Comparison of ENCODE assay signal across 10 mouse cellular contexts in genomic region chr13:70767462-70767861, GRCm38 (mm10).
A peak's percentile ranks its signal among the peaks of the same experiment; 100 is the strongest.
DNase-seq lines count a peak whose midpoint lies in the region; ATAC-seq and TF ChIP-seq lines count a peak whose summit lies in the region.
"Had no signal": no experiment of that assay in that cellular context is flagged by ENCODE, and none has a peak within 500 bp of the region (broad histone marks: within the 10 kb centered on the region; RNA-seq: fewer than 3 reads in every experiment).

No protein-coding gene starts in this region.

- peak; percentile 43; the same call in 1 of the 2 replicates for TF ChIP-seq CTCF in liver, adult 2 months (IDR thresholded peaks at IDR 0.05; ENCODE audit: low read depth, low read length)
- peak; percentile 28; the same call in 1 of the 2 replicates for TF ChIP-seq CTCF in lung, adult 2 months (IDR thresholded peaks at IDR 0.05; ENCODE audit: insufficient read depth, low read length)

- H3K27me3 ChIP-seq in liver, adult 2 months (ENCODE audit: control insufficient read depth, insufficient read depth, low read length): no peaks in the 10 kb centered on the region
- H3K27me3 ChIP-seq in liver, embryonic 11.5 days (replicated peaks; ENCODE audit: control insufficient read depth, insufficient read depth, low read length): no peaks in the 10 kb centered on the region
- H3K27me3 ChIP-seq in midbrain, embryonic 10.5 days (ENCODE audit: low read depth, poor library complexity, severe bottlenecking): no peaks in the 10 kb centered on the region
- H3K27me3 ChIP-seq: liver, embryonic 13.5 days had no signal

- DNase-seq in embryo, embryonic 10.5 days (ENCODE audit: low spot score): peak; percentile 17
- no peak for DNase-seq in embryo, embryonic 9.5 days (ENCODE audit: extremely low spot score)
- DNase-seq in liver, adult 2 months (ENCODE audit: extremely low read depth, low read depth, low spot score): peak; percentile 10
- DNase-seq in liver, embryonic 11.5 days (ENCODE audit: low spot score): no peak
- DNase-seq in ZHBTc4 (ENCODE audit: low read depth, low spot score): peak; percentile 4
- DNase-seq in lung, adult 2 months: peak; percentile 20
- DNase-seq in midbrain, embryonic 10.5 days (ENCODE audit: low spot score): no peak
- DNase-seq: gastrocnemius, postnatal 10 days; liver, embryonic 13.5 days had no signal

- H3K79me2 ChIP-seq in liver, adult 2 months (ENCODE audit: control insufficient read depth, insufficient read depth, low read length): no peaks in the 10 kb centered on the region

- no peak overlapping the region for H3K27ac ChIP-seq in liver, adult 2 months (replicated peaks; ENCODE audit: insufficient read depth, low read depth, low read length)
- no peak overlapping the region for H3K27ac ChIP-seq in liver, embryonic 11.5 days (ENCODE audit: low read depth, low read length)
- no peak overlapping the region for H3K27ac ChIP-seq in midbrain, embryonic 10.5 days (replicated peaks)
- H3K27ac ChIP-seq: liver, embryonic 13.5 days had no signal

- no peak overlapping the region for H3K9ac ChIP-seq in liver, adult 2 months (ENCODE audit: low read depth, low read length)
- no peak overlapping the region for H3K9ac ChIP-seq in liver, embryonic 11.5 days (ENCODE audit: low read depth, low read length)
- H3K9ac ChIP-seq: liver, embryonic 13.5 days had no signal

- no peaks in the 10 kb centered on the region for H3K4me1 ChIP-seq in liver, adult 2 months (ENCODE audit: control insufficient read depth, insufficient read depth, low read length)
- no peaks in the 10 kb centered on the region for H3K4me1 ChIP-seq in liver, embryonic 11.5 days (replicated peaks; ENCODE audit: control insufficient read depth, insufficient read depth, low read length)
- H3K4me1 ChIP-seq in lung, adult 2 months (ENCODE audit: control insufficient read depth, insufficient read depth, low read length): no peaks in the 10 kb centered on the region
- no peaks in the 10 kb centered on the region for H3K4me1 ChIP-seq in midbrain, embryonic 10.5 days
- H3K4me1 ChIP-seq: liver, embryonic 13.5 days had no signal

- H3K4me2 ChIP-seq in liver, embryonic 11.5 days: no peak overlapping the region
- H3K4me2 ChIP-seq: liver, embryonic 13.5 days had no signal

- H3K9me3 ChIP-seq in liver, embryonic 11.5 days (ENCODE audit: control insufficient read depth, low read length): no peaks in the 10 kb centered on the region
- no peaks in the 10 kb centered on the region for H3K9me3 ChIP-seq in midbrain, embryonic 10.5 days (replicated peaks)
- H3K9me3 ChIP-seq: liver, embryonic 13.5 days had no signal

- no peak overlapping the region for H3K4me3 ChIP-seq in liver, adult 2 months (ENCODE audit: insufficient read depth, low read depth, low read length)
- H3K4me3 ChIP-seq in liver, embryonic 11.5 days (ENCODE audit: low read depth, low read length): no peak overlapping the region
- no peak overlapping the region for H3K4me3 ChIP-seq in lung, adult 2 months (replicated peaks; ENCODE audit: extremely low read depth, low read depth, low read length)
- H3K4me3 ChIP-seq in midbrain, embryonic 10.5 days: no peak overlapping the region
- H3K4me3 ChIP-seq: liver, embryonic 13.5 days had no signal

- TF ChIP-seq POLR2A in liver, adult 2 months (IDR thresholded peaks at IDR 0.05; ENCODE audit: extremely low read depth, insufficient read depth, low read length): no peak
- TF ChIP-seq POLR2A in lung, adult 2 months (IDR thresholded peaks at IDR 0.05; ENCODE audit: borderline replicate concordance, extremely low read depth, low read depth, low read length): no peak

- no peak for ATAC-seq in liver, embryonic 11.5 days (replicated peaks; ENCODE audit: low FRiP score)
- ATAC-seq in megakaryocyte, adult 5-6 weeks (ENCODE audit: poor library complexity, severe bottlenecking): no peak

- no peaks in the 10 kb centered on the region for H3K36me3 ChIP-seq in liver, adult 2 months (ENCODE audit: control insufficient read depth, insufficient read depth, low read length)
- H3K36me3 ChIP-seq in liver, embryonic 11.5 days (ENCODE audit: control insufficient read depth, insufficient read depth, low read length): no peaks in the 10 kb centered on the region
- H3K36me3 ChIP-seq in midbrain, embryonic 10.5 days: no peaks in the 10 kb centered on the region
- H3K36me3 ChIP-seq: liver, embryonic 13.5 days had no signal

Comparison
In these comparisons a context has a peak if more than half of its experiments do, and no peak if none do; other contexts are left out.
1. DNase-seq: peak in embryo, embryonic 10.5 days (single experiment), liver, adult 2 months (single experiment), ZHBTc4 (single experiment) and lung, adult 2 months (single experiment); none in embryo, embryonic 9.5 days (single experiment), liver, embryonic 11.5 days (single experiment) and midbrain, embryonic 10.5 days (single experiment).